9 mouse cellular contexts compared by ENCODE assay signal in genomic region chr14:45993669-45994068, GRCm38 (mm10).
DNase-seq lines count a peak whose midpoint lies in the region; ATAC-seq and TF ChIP-seq lines count a peak whose summit lies in the region.
"Had no signal": no experiment of that assay in that cellular context is flagged by ENCODE, and none has a peak within 500 bp of the region (broad histone marks: within the 10 kb centered on the region; RNA-seq: fewer than 3 reads in every experiment).

No protein-coding gene starts in this region.

- H3K36me3 ChIP-seq in heart, embryonic 10.5 days, result no peaks in the 10 kb centered on the region
- H3K36me3 ChIP-seq in midbrain, postnatal 0 days (ENCODE audit: insufficient read depth, low read length), result no peaks in the 10 kb centered on the region
- H3K36me3 ChIP-seq: G1E had no signal

- no peak overlapping the region for H3K4me2 ChIP-seq in midbrain, postnatal 0 days (ENCODE audit: low read depth, low read length, poor library complexity, severe bottlenecking)

- no peaks in the 10 kb centered on the region for H3K9me3 ChIP-seq in heart, embryonic 10.5 days
- no peaks in the 10 kb centered on the region for H3K9me3 ChIP-seq in midbrain, postnatal 0 days (ENCODE audit: low read length)
- H3K9me3 ChIP-seq: G1E had no signal

- ATAC-seq in Patski, result no peak
- ATAC-seq in granulocyte monocyte progenitor cell, adult 5-6 weeks (replicated peaks; ENCODE audit: poor library complexity, severe bottlenecking), result 0 out of 2 replicates have a peak, but pooled peaks have one; percentile 35
- ATAC-seq in midbrain, postnatal 0 days (ENCODE audit: low FRiP score), result no peak

- TF ChIP-seq CTCF in Patski (IDR thresholded peaks at IDR 0.05), result peak; percentile 90
- peak; percentile 85 for TF ChIP-seq CTCF in midbrain, postnatal 0 days (IDR thresholded peaks at IDR 0.05)

- peak; percentile 95 for DNase-seq in heart, adult 11 months
- no peak for DNase-seq in heart, embryonic 10.5 days (ENCODE audit: low spot score)
- no peak for DNase-seq in Patski (ENCODE audit: low read depth, low spot score)
- peak; percentile 45 to 65 for DNase-seq in cerebellum, postnatal 36 days
- peak; percentile 56 to 71 for DNase-seq in layer of hippocampus, postnatal 14 days (ENCODE audit: low spot score in 2 of 2)
- peak; percentile 61 for DNase-seq in midbrain, postnatal 0 days (ENCODE audit: low spot score)
- peak; percentile 62 to 76 for DNase-seq in urinary bladder, postnatal 36 days (ENCODE audit: low spot score in 2 of 2)

- no peaks in the 10 kb centered on the region for H3K27me3 ChIP-seq in heart, embryonic 10.5 days (ENCODE audit: insufficient read depth, poor library complexity, severe bottlenecking)
- no peaks in the 10 kb centered on the region for H3K27me3 ChIP-seq in Patski
- no peaks in the 10 kb centered on the region for H3K27me3 ChIP-seq in midbrain, postnatal 0 days (ENCODE audit: insufficient read depth, low read length)

- no peak overlapping the region for H3K27ac ChIP-seq in heart, embryonic 10.5 days
- no peak overlapping the region for H3K27ac ChIP-seq in midbrain, postnatal 0 days (ENCODE audit: low read depth, low read length)

- WGBS in heart, embryonic 10.5 days, result 5% methylated on average over 3 of the region's 3 CpGs
- WGBS in midbrain, postnatal 0 days, result 13% methylated on average over 3 of the region's 3 CpGs

- in situ Hi-C loops in Patski (cut with MboI; ENCODE audit: low pct_unique_long_range_greater_than_20kb), result loop anchor here (5.0 to 10.0 kb wide), 3 partner anchors 181 to 709 kb away; no protein-coding TSS in a partner anchor

- no peak overlapping the region for H3K4me3 ChIP-seq in heart, embryonic 10.5 days
- H3K4me3 ChIP-seq in midbrain, postnatal 0 days (ENCODE audit: low read depth, low read length), result no peak overlapping the region

- H3K4me1 ChIP-seq in heart, embryonic 10.5 days, result peaks cover 13% of the 10 kb centered on the region
- no peaks in the 10 kb centered on the region for H3K4me1 ChIP-seq in midbrain, postnatal 0 days (ENCODE audit: insufficient read depth, low read length)

- H3K9ac ChIP-seq in midbrain, postnatal 0 days (replicated peaks; ENCODE audit: low read length, poor library complexity, severe bottlenecking), result no peak overlapping the region

- POLR2A ChIA-PET in Patski (lab: Charles Lee), result no interaction called here

- CTCF ChIA-PET in Patski (lab: Charles Lee), result interaction anchor here (0.6 to 1.8 kb wide), 7 partner anchors 18 to 730 kb away, joined by 3 to 5 read pairs (median 4); no protein-coding TSS in a partner anchor

Comparison
In these comparisons a context has a peak if more than half of its experiments do, and no peak if none do; other contexts are left out.
1. DNase-seq: peak in heart, adult 11 months (single experiment), cerebellum, postnatal 36 days (2 of 2), layer of hippocampus, postnatal 14 days (2 of 2), midbrain, postnatal 0 days (single experiment) and urinary bladder, postnatal 36 days (2 of 2); none in heart, embryonic 10.5 days (single experiment) and Patski (single experiment).